Mouse (Mus musculus) urinary bladder, postnatal 10 days (tissue): ENCODE results near the gene Acss1.

ENCODE experiments used
- DNase-seq: peaks from one replicate; pipeline ENCODE4 v3.0.0; 2022; ENCODE audit warnings: low spot score

Gene Acss1

GRCm38 (mm10) chr2:150569847-150570590, 98.3 kb downstream of the Acss1 start, which contains the start of gene Cst7:
Cst7 (plus strand) TSS chr2:150570415.
- no peak for DNase-seq
